Mouse (Mus musculus) CD4-positive, CD25-positive, alpha-beta regulatory T cell, adult 4 months (primary cell): Measurements from ENCODE around the gene Isx. TPM values are rescaled to one million over a fixed set of nuclear protein-coding genes. Genes with fewer than 3 reads are reported as not detected.

ENCODE experiments used
- ATAC-seq: one replicate; pipeline ENCODE4 v1.8.0; 2017
- polyA plus RNA-seq, 2 experiments: library from polyadenylated mRNA; unstranded; fragments of 100-300 nt; shearing (Covaris generic); gene quantifications; one replicate each; pipeline ENCODE4 v1.2.1; 2017

The Isx gene
- not detected for polyA plus RNA-seq

GRCm38 (mm10) chr8:74872940-74873339, at the start of gene Isx:
Isx (plus strand) TSS chr8:74873173.
- ATAC-seq: no peak

DNA sequence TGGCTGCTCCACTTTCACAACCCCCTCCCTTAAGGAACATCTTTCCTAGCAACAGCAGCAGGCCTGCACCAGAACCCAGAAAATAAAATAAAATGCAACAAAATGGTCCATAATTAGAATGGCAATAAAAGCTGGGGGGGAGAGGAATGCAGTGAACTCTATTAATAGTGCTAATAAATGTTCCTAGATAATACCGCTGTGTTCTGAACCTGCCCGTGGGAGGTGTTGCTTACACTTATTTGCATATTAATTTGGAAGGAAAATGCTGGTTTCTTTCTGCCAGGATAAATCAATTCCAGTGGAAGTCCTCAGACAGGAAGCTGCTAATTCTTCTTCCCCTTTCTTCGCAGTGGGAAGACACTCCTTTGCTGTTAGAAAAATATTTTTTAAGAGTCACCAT, 45.3 kb upstream of the Isx start:
- ATAC-seq: no peak

DNA sequence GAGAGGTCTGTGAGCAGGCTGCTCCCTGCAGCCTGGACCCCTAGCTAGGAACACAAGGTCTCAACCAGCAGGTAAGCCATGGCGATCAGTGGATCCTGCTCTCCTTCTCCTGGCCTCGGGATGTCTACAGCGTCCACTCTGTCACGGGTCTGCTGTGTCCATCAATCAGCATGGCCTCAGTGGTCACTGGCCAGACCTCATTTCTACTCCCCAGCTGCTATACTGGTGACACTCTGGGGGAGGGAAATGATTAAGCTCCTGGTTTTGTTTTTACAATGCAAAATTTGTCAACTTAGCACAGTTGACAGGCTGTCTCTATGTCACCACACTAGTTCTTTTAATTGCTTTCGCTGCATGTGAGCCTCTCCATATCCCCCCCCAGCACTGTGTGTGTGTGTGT, 41.7 kb upstream of the Isx start:
- no peak for ATAC-seq

- no peak for ATAC-seq
These were observed 38.7 kb upstream of the Isx start for GRCm38 (mm10) chr8:74834246-74834645.

GRCm38 (mm10) chr8:74847376-74848048, 25.5 kb upstream of the Isx start:
- ATAC-seq: no peak

DNA sequence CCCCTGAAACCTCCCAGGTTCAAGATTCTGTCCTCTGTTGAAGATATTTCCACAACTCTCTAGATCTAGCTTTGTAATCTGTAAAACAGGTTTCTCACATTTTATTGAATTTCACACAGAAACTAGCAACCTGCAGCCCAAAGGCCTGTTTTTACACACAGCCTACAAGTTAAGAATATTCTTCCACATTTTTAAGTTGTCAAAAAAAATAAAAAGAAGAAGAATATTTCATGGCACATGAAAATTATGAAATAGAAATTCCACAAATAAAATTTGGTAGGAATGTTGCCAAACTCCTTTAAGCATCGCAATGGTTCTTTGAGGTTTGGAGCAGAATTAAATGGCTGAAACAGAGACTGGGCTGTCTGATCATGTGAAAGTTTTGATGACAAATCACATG, 24.3 kb upstream of the Isx start:
- ATAC-seq: no peak

GRCm38 (mm10) chr8:74850971-74851370, 22.0 kb upstream of the Isx start:
- ATAC-seq: no peak

DNA sequence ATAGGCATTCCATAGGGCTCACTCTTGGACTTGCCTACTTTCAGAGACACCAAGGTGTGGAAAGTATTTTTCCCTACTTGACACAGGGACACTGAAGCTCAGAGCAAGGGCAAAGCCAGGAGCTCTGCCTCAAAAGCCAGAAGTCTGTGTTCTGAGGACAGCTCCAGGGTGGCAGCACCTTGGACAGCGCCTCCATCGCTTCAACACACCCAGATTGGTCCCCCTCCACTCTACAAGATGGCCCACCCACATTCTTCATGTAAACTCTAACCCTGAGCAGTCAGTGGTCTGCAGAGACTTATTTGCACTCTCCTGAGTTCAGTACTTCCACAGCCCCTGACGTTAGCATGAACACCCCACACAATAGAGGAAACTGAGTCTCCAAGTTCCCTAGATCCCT, 21.1 kb upstream of the Isx start:
- ATAC-seq: no peak

GRCm38 (mm10) chr8:74853488-74853887, 19.5 kb upstream of the Isx start:
- ATAC-seq: no peak

GRCm38 (mm10) chr8:74854786-74855185, 18.2 kb upstream of the Isx start:
- no peak for ATAC-seq

DNA sequence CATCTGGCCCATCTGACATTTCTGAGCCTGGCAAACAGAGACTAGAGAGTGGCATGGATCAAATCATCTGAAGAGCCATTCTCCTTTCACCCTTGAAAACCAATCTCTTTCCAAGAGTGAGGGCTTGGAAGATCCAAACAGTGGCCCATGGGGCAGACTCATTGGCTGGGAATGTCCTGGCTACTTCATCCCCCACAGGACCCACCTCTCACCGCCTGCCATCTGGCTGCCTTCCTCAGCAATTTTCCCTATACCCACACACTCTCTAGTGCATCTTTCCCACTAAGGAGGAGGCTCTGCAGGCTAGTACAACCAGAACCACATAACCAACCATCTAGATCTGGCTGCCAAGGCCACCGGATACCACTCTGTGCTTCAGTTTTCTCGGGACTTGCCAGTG, 17.6 kb upstream of the Isx start:
- ATAC-seq: no peak

GRCm38 (mm10) chr8:74859241-74859640, 13.7 kb upstream of the Isx start:
- ATAC-seq: no peak

GRCm38 (mm10) chr8:74860449-74860848, 12.5 kb upstream of the Isx start:
- ATAC-seq: no peak

- no peak for ATAC-seq
These were observed 10.4 kb upstream of the Isx start for GRCm38 (mm10) chr8:74862598-74862997.

GRCm38 (mm10) chr8:74870346-74870949, 2.5 kb upstream of the Isx start:
- ATAC-seq: no peak

DNA sequence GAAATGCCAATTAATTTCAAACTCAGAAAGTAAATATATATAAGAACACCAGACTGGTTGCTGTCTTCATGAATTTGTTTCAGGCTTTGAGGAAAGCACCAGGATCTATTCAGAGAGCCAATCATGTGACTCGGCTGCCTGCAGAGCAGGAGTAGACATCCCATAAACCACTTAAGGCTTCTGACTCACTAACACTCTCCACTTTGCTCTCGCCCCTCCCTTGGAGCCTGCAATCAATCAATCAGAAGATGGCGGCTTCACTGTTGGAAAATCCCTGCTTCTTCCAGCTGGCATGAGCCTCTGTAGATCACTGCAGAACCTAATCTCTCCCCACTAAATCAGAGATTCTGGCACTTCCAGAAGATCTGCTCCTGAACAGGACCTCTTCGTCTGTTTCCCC, 1.3 kb upstream of the Isx start:
- no peak for ATAC-seq

- no peak for ATAC-seq
These were observed 686 bp upstream of the Isx start for GRCm38 (mm10) chr8:74872151-74872823.

- ATAC-seq: no peak
These were observed 1.6 kb downstream of the Isx start for GRCm38 (mm10) chr8:74874565-74874964.

DNA sequence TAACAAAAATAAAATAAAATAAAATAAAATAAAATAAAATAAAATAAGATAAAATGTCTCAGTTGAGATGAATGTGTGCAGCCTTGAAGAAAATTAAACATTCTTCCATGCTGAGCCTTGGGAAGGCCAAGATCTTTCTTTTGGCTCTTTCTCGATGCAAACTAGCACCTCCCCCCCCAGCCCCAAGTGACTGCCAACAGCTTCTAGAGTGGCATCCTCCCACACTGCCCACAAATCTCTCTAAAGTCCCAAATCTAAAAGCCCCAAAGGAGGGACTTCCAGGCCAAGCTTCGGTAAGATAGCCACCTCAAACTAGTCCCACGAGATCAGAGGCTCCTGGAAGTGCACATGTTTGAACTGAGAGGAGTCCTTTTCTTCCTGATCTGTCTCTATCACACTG, 5.7 kb downstream of the Isx start:
- ATAC-seq: no peak

- no peak for ATAC-seq
These were observed 15.8 kb downstream of the Isx start for GRCm38 (mm10) chr8:74888763-74889162.

DNA sequence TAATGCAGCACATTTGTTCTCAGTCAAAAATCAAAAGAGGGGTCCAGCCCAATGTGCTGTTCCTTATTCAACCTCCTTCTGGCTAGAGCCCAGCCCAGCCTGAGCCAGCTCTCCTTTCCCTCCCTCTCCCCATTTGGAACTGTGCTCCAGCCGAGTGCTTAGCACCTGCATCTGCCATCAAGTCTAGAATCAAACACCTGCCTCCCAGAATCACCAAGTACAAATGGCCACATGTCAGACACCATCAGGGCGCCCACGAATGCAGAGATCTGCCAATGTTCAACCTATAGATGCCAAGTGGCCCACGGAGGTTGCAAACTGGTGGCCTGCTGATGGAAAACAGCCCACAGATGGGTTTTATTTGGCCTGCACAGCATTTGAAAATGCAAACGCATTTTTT, 18.1 kb downstream of the Isx start:
- no peak for ATAC-seq

DNA sequence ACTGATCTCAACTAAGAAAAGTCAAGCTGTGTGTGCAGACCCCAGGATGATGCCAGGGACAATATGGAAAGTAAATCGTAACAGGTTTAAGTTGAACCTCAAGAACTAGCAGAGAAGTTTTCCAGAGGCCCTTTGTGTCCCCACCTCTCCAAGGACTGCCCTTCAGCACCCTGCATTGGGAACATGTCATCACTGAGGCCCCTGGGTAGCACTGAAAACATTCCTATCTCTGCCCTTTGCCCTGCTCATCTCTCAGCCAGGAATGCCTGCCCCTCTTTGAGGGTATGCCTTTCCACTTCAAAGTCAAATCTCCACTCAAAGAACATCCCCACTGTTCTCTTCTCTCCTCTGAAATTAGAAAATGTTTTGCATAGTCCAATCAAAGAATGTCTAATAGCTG, 23.3 kb downstream of the Isx start:
- no peak for ATAC-seq

- no peak for ATAC-seq
These were observed 24.3 kb downstream of the Isx start for GRCm38 (mm10) chr8:74897315-74897714.

DNA sequence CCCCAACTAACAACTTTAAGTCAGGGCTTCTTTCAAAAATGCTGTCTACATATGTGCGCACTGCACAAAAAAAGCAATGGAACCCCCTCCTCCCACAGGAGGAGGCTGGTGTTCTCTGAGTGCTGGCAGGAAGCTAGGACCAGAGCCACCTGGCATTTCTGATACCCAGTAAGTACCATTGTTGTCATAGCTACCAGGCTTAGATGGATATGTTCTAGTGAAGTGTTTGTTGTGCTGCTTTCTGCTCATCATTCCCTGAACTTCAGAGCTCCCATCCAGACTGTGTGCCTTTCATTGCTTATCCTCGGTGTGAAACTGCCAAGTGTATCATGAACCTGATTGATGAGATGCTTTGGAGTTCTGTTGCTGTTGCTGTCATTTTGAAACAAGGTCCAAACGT, 26.8 kb downstream of the Isx start:
- ATAC-seq: no peak
